Mouse (Mus musculus): Measurements from ENCODE around the gene Lmbr1l. TPM values are rescaled to one million over a fixed set of nuclear protein-coding genes. Genes with fewer than 3 reads are reported as not detected.

Lmbr1l gene
- total RNA-seq, 4 experiments from 2014 or later, result 3.7 to 5.0 (median 4.2) TPM

- no peak for DNase-seq (ENCODE audit: low spot score in 2 of 2)
Measured at GRCm38 (mm10) chr15:98895635-98896589, 22.1 kb downstream of the Lmbr1l start.

- DNase-seq (ENCODE audit: low spot score in 2 of 2), result no peak
Measured at GRCm38 (mm10) chr15:98894746-98895634, 23.0 kb downstream of the Lmbr1l start.

GRCm38 (mm10) chr15:98893940-98894745 lies 23.9 kb downstream of the Lmbr1l start, which contains the start of gene Rhebl1:
Gene Rhebl1 (minus strand): TSS chr15:98894540.
- no peak for DNase-seq (ENCODE audit: low spot score in 2 of 2)

- DNase-seq (ENCODE audit: low spot score in 2 of 2), result no peak
Measured at GRCm38 (mm10) chr15:98893036-98893435, 25.0 kb downstream of the Lmbr1l start.

- DNase-seq (ENCODE audit: low spot score in 2 of 2), result peak in 1 of 2 experiments; percentile 46
Measured at GRCm38 (mm10) chr15:98891907-98892606, 26.0 kb downstream of the Lmbr1l start.

GRCm38 (mm10) chr15:98891198-98891742 lies 26.8 kb downstream of the Lmbr1l start:
- DNase-seq (ENCODE audit: low spot score in 2 of 2), result no peak

- DNase-seq (ENCODE audit: low spot score in 2 of 2), result no peak
Measured at GRCm38 (mm10) chr15:98887526-98887925, 30.5 kb downstream of the Lmbr1l start.

- DNase-seq (ENCODE audit: low spot score in 2 of 2), result no peak
Measured at GRCm38 (mm10) chr15:98886667-98887387, 31.2 kb downstream of the Lmbr1l start.

- DNase-seq (ENCODE audit: low spot score in 2 of 2), result no peak
Measured at GRCm38 (mm10) chr15:98884106-98884505, 33.9 kb downstream of the Lmbr1l start.

GRCm38 (mm10) chr15:98883661-98884060 lies 34.4 kb downstream of the Lmbr1l start:
- DNase-seq (ENCODE audit: low spot score in 2 of 2), result no peak

GRCm38 (mm10) chr15:98881656-98882008 lies 36.4 kb downstream of the Lmbr1l start:
- no peak for DNase-seq (ENCODE audit: low spot score in 2 of 2)

- peak; percentile 86 to 93 for DNase-seq (ENCODE audit: low spot score in 2 of 2)
Measured at GRCm38 (mm10) chr15:98880978-98881655, 36.9 kb downstream of the Lmbr1l start.

GRCm38 (mm10) chr15:98877331-98877730 lies 40.7 kb downstream of the Lmbr1l start:
- DNase-seq (ENCODE audit: low spot score in 2 of 2), result no peak

GRCm38 (mm10) chr15:98871916-98872888 lies 45.8 kb downstream of the Lmbr1l start:
- peak; percentile 91 to 93 for DNase-seq (ENCODE audit: low spot score in 2 of 2)

- no peak for DNase-seq (ENCODE audit: low spot score in 2 of 2)
Measured at GRCm38 (mm10) chr15:98871070-98871915, 46.7 kb downstream of the Lmbr1l start, which contains the start of gene Kmt2d. Gene Kmt2d (minus strand): TSS chr15:98871204.
